Mouse (Mus musculus) cerebellum, postnatal 4 days (tissue): ENCODE measurements around the gene Kcnc1.

Source experiments
- DNase-seq, 2 experiments: peaks; one replicate each; pipeline ENCODE4 v3.0.0; 2022; ENCODE audit warnings: low spot score in 2 of 2, mixed read lengths in 1 of 2

Kcnc1 gene

GRCm38 (mm10) chr7:46421535-46421934, 25.2 kb downstream of the Kcnc1 start:
- no peak for DNase-seq

- DNase-seq = no peak
Measured at GRCm38 (mm10) chr7:46422052-46422763, 25.9 kb downstream of the Kcnc1 start.

GRCm38 (mm10) chr7:46422764-46423412, 26.6 kb downstream of the Kcnc1 start:
- peak in 1 of 2 experiments; percentile 72 for DNase-seq

- DNase-seq = no peak
Measured at GRCm38 (mm10) chr7:46423951-46424350, 27.7 kb downstream of the Kcnc1 start.

GRCm38 (mm10) chr7:46425012-46425411, 28.7 kb downstream of the Kcnc1 start:
- no peak for DNase-seq

GRCm38 (mm10) chr7:46433874-46434273, 37.6 kb downstream of the Kcnc1 start:
- DNase-seq = no peak

- DNase-seq = no peak
Measured at GRCm38 (mm10) chr7:46435833-46436232, 39.5 kb downstream of the Kcnc1 start.

- DNase-seq = no peak
Measured at GRCm38 (mm10) chr7:46438537-46439141, 42.3 kb downstream of the Kcnc1 start.

GRCm38 (mm10) chr7:46443163-46443562, 46.9 kb downstream of the Kcnc1 start:
- DNase-seq = no peak

- peak in 1 of 2 experiments; percentile 44 for DNase-seq
Measured at GRCm38 (mm10) chr7:46445896-46446295, 49.6 kb downstream of the Kcnc1 start.

- DNase-seq = no peak
Measured at GRCm38 (mm10) chr7:46447473-46448165, 51.3 kb downstream of the Kcnc1 start.

- DNase-seq = no peak
Measured at GRCm38 (mm10) chr7:46448922-46449645, 52.8 kb downstream of the Kcnc1 start.

GRCm38 (mm10) chr7:46453930-46454679, 57.8 kb downstream of the Kcnc1 start:
- peak in 1 of 2 experiments; percentile 64 for DNase-seq

- no peak for DNase-seq
Measured at GRCm38 (mm10) chr7:46457889-46458288, 61.6 kb downstream of the Kcnc1 start.

- DNase-seq = peak in 1 of 2 experiments; percentile 64
Measured at GRCm38 (mm10) chr7:46459200-46459599, 62.9 kb downstream of the Kcnc1 start.

GRCm38 (mm10) chr7:46459605-46460245, 63.4 kb downstream of the Kcnc1 start:
- no peak for DNase-seq

- no peak for DNase-seq
Measured at GRCm38 (mm10) chr7:46462287-46462686, 66.0 kb downstream of the Kcnc1 start.

- no peak for DNase-seq
Measured at GRCm38 (mm10) chr7:46463136-46463535, 66.8 kb downstream of the Kcnc1 start.

- no peak for DNase-seq
Measured at GRCm38 (mm10) chr7:46466422-46466981, 70.2 kb downstream of the Kcnc1 start.

GRCm38 (mm10) chr7:46469542-46469941, 73.2 kb downstream of the Kcnc1 start:
- DNase-seq = no peak
